Mouse (Mus musculus) hindbrain, embryonic 16.5 days (tissue): ENCODE results near the gene Cntnap3. TPM values are rescaled to one million over a fixed set of nuclear protein-coding genes. Genes with fewer than 3 reads are reported as not detected.

ENCODE experiments used
- polyA plus RNA-seq: library from polyadenylated mRNA; unstranded; fragments of >200 nt; fragmentation: Nextera tagmentation; extraction: Ambion mirVana; gene quantifications from 2 replicates; pipeline ENCODE4 v1.2.1, GENCODE M21; 2015

Gene Cntnap3
- polyA plus RNA-seq, 1 experiment from 2014 or later, result 0.98 TPM

Other genes with a start within 250 kb of the Cntnap3 start
- gene Spata31, start 13.5 kb upstream of the Cntnap3 start, polyA plus RNA-seq, result not detected in 2 replicates
- not detected in 2 replicates for gene Spata31d1c, start 129.1 kb upstream of the Cntnap3 start, polyA plus RNA-seq
- gene Prss47, start 148.8 kb upstream of the Cntnap3 start, polyA plus RNA-seq, result not detected in 2 replicates
- gene Mfsd14b, start 209.0 kb upstream of the Cntnap3 start, polyA plus RNA-seq, result 28.9 and 32.4 TPM in 2 replicates
- gene Olfr465-ps1, start 234.1 kb upstream of the Cntnap3 start, polyA plus RNA-seq, result not detected in 2 replicates
- gene Olfr466, start 246.3 kb upstream of the Cntnap3 start, polyA plus RNA-seq, result not detected in 2 replicates